Mouse (Mus musculus): ENCODE measurements around the gene Efhc1. TPM values are rescaled to one million over a fixed set of nuclear protein-coding genes. Genes with fewer than 3 reads are reported as not detected.

The Efhc1 gene
- total and polyA plus RNA-seq, 3 experiments: not detected

GRCm38 (mm10) chr1:20997328-20997689, 45.9 kb downstream of the Efhc1 start:
- DNase-seq (ENCODE audit: low read depth, low spot score): no peak
- Histone ChIP-seq H3K27ac (ENCODE audit: control insufficient read depth, low read depth, low read length) (no peak overlapping the region), H3K4me3 (ENCODE audit: control insufficient read depth in 1 of 2, insufficient read depth in 1 of 2, low read depth in 2 of 2, low read length in 2 of 2) (no peak overlapping the region), H3K9me3 (replicated peaks; ENCODE audit: insufficient read depth, low read length) (no peaks in the 10 kb centered on the region), H3K27me3 (ENCODE audit: control insufficient read depth in 1 of 2, insufficient read depth in 2 of 2, low read length in 2 of 2) (no peaks in the 10 kb centered on the region), H3K4me1 (ENCODE audit: control insufficient read depth in 1 of 2, insufficient read depth in 2 of 2, low read length in 2 of 2) (no peaks in the 10 kb centered on the region), H3K36me3 (ENCODE audit: control insufficient read depth in 1 of 2, insufficient read depth in 2 of 2, low read length in 2 of 2) (no peaks in the 10 kb centered on the region), H3K79me2 (ENCODE audit: control insufficient read depth, insufficient read depth, low read length, poor library complexity) (no peaks in the 10 kb centered on the region), H3K9ac (ENCODE audit: control insufficient read depth, low read depth, low read length, poor library complexity, severe bottlenecking) (no peak overlapping the region)
- no peak for TF ChIP-seq POLR2A (IDR thresholded peaks at IDR 0.05; ENCODE audit: control insufficient read depth in 1 of 2, insufficient read depth in 1 of 2, low read depth in 1 of 2, low read length in 2 of 2, poor library complexity in 1 of 2)
- TF ChIP-seq ZKSCAN1 (IDR thresholded peaks at IDR 0.05; ENCODE audit: low read depth, low read length): no peak
- TF ChIP-seq USF2 (IDR thresholded peaks at IDR 0.05; ENCODE audit: borderline replicate concordance in 1 of 2, insufficient read depth in 1 of 2, low read depth in 1 of 2, low read length in 2 of 2): no peak
- no peak for TF ChIP-seq POLR2AphosphoS2 (IDR thresholded peaks at IDR 0.05; ENCODE audit: low read length)
- TF ChIP-seq MYB (IDR thresholded peaks at IDR 0.05; ENCODE audit: low read depth, low read length): no peak
- TF ChIP-seq POLR2AphosphoS5 (IDR thresholded peaks at IDR 0.05; ENCODE audit: borderline replicate concordance, low read depth, low read length): no peak
- TF ChIP-seq GABPA (IDR thresholded peaks at IDR 0.05; ENCODE audit: low read depth, low read length): no peak
- TF ChIP-seq MAFK (IDR thresholded peaks at IDR 0.05; ENCODE audit: borderline replicate concordance, low read depth, low read length): no peak
- no peak for TF ChIP-seq RAD21 (IDR thresholded peaks at IDR 0.05; ENCODE audit: low read depth, low read length)
- TF ChIP-seq E2F4 (IDR thresholded peaks at IDR 0.05; ENCODE audit: borderline replicate concordance, low read depth, low read length): no peak
- TF ChIP-seq TCF12 (IDR thresholded peaks at IDR 0.05; ENCODE audit: low read depth, low read length): no peak
- TF ChIP-seq ETS1 (IDR thresholded peaks at IDR 0.05; ENCODE audit: low read depth, low read length): no peak

GRCm38 (mm10) chr1:20997881-20998389, 46.5 kb downstream of the Efhc1 start:
- Histone ChIP-seq H3K4me3 (ENCODE audit: control insufficient read depth in 1 of 2, insufficient read depth in 1 of 2, low read depth in 2 of 2, low read length in 2 of 2) (no peak overlapping the region), H3K27me3 (ENCODE audit: control insufficient read depth in 1 of 2, insufficient read depth in 2 of 2, low read length in 2 of 2) (no peaks in the 10 kb centered on the region), H3K79me2 (ENCODE audit: control insufficient read depth, insufficient read depth, low read length, poor library complexity) (no peaks in the 10 kb centered on the region), H3K4me1 (ENCODE audit: control insufficient read depth in 1 of 2, insufficient read depth in 2 of 2, low read length in 2 of 2) (no peaks in the 10 kb centered on the region), H3K9me3 (replicated peaks; ENCODE audit: insufficient read depth, low read length) (no peaks in the 10 kb centered on the region), H3K27ac (ENCODE audit: control insufficient read depth, low read depth, low read length) (no peak overlapping the region), H3K9ac (ENCODE audit: control insufficient read depth, low read depth, low read length, poor library complexity, severe bottlenecking) (no peak overlapping the region), H3K36me3 (ENCODE audit: control insufficient read depth in 1 of 2, insufficient read depth in 2 of 2, low read length in 2 of 2) (no peaks in the 10 kb centered on the region)
- no peak for DNase-seq (ENCODE audit: low read depth, low spot score)
- TF ChIP-seq UBTF (IDR thresholded peaks at IDR 0.05; ENCODE audit: borderline replicate concordance, insufficient read depth, low read depth, low read length) (no peak), CHD2 (IDR thresholded peaks at IDR 0.05; ENCODE audit: low read length) (no peak), ZC3H11A (IDR thresholded peaks at IDR 0.05; ENCODE audit: low read depth, low read length) (no peak)
